Mouse (Mus musculus) embryo, embryonic 11 days (tissue): ENCODE measurements around the gene Nrp2.
A peak's percentile ranks its signal among the peaks of the same experiment; 100 is the strongest.

Source experiments
- DNase-seq: peaks from one replicate; pipeline ENCODE4 v3.0.0-alpha.2; 2015

The Nrp2 gene

GRCm38 (mm10) chr1:62787546-62787945 lies 84.5 kb downstream of the Nrp2 start:
- DNase-seq = no peak

- DNase-seq = peak; percentile 87
Measured at GRCm38 (mm10) chr1:62794223-62794895, 91.3 kb downstream of the Nrp2 start.

- no peak for DNase-seq
Measured at GRCm38 (mm10) chr1:62794896-62795255, 91.8 kb downstream of the Nrp2 start.

GRCm38 (mm10) chr1:62795307-62796037 lies 92.4 kb downstream of the Nrp2 start:
- peak; percentile 84 for DNase-seq

DNA sequence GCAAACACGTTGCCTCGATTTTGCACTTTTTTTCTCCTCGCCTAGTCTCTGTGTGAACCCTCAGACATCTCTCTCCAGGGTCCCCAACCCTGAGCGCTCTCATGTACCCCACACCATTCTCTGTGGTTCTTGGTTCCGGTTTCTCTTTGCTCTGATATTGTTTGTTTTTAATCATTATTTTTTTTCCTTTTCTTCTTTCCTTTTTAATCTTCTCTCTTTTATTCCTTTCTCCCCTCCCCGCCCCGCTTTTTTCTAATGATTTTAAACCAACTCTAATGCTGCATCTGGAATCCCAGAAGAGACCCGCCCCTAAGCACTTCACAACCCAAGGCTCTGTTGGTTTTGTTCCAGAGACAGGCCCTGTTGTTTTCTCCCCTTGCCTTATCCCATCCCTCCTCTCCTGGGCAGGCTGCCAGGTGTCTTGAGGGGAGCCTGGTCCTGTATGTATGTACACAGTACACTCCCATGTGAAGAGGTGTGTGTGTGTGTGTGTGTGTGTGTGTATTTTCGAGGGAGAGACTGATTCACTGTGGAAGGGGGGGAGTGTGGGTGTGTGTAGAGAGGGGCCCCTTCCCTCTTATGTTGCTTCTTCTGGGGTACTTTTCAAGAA lies 93.1 kb downstream of the Nrp2 start:
- DNase-seq = no peak

GRCm38 (mm10) chr1:62799427-62799826 lies 96.3 kb downstream of the Nrp2 start:
- DNase-seq = no peak

DNA sequence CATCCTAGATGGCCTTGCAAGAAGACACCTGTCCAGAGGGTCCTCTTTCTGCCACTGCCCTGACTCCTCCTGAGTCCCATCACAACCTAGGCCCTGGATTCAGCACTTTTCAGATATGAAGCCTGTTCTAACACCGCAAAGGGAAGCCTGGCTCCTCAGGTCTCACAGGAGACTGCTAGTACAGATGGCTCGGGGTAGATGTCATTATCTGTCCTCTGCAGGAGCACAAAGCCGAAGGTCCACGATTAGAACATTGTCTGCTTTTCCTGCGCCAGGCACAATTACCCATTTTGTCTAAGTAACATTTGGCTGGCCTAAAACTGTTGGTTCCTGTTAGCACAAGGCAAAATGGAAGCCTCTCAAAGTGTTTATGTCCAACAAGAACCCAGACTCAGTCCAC lies 97.3 kb downstream of the Nrp2 start:
- DNase-seq = no peak

- DNase-seq = no peak
Measured at GRCm38 (mm10) chr1:62801429-62801828, 98.3 kb downstream of the Nrp2 start.

- DNase-seq = no peak
Measured at GRCm38 (mm10) chr1:62801842-62802241, 98.8 kb downstream of the Nrp2 start.

- DNase-seq = no peak
Measured at GRCm38 (mm10) chr1:62803544-62803943, 100.5 kb downstream of the Nrp2 start.

DNA sequence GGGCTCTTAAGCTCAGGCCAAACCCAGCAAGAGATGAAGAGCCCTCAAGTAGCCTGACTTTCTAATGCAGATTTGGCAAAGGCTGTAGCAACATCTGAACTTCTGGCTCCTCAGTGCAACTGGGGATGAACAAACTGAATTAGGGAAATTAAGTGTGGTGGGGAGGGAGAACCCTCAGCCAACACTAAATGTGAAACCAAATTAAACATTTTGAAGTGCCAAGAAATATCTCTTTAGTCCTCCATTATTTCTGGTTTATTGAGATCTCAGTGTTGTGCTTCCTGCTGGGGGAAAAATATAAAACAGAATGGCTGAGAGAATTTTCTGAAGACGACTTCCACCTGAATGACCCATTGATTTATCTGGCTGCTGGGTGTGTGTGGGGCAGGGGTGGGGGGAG lies 102.9 kb downstream of the Nrp2 start:
- no peak for DNase-seq

DNA sequence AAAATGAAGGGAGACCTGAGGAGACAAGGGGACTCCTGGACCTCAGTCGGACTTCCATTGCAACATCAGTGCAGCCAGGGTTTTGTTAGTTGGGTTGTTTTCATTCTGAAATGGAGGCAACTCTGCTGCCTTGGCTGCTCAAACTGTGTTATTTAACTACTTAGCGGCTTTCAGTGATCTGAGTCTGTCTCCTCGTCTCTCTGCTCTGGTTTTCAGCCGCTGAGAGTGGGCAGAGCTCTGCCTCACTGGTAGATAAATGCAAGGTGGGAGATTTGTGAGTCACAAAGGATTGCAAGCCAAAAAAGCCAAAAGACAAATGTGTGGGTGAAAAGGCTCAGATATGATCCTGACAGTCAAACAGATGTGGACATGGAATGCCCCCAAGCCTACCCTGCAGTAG lies 105.3 kb downstream of the Nrp2 start:
- no peak for DNase-seq

GRCm38 (mm10) chr1:62809601-62810228 lies 106.6 kb downstream of the Nrp2 start:
- DNase-seq = no peak

DNA sequence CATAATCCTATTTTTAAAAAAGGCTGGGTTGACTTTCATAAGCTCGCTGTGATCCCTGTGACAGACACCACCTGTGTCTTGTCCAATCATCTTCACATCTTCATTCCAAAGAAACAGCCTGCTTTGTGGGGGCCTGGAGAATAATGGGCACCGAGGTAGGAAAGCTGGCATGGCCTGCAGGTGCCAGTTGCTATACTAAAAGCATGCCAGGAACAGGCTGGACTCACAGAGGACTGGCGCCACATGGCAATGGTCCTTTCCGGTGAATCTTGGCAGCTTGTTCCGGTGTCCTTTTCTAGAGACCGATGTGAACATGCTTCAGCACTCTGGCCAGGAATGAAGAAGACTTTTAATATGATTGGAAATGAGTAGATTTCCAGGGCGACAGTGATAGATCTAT lies 108.1 kb downstream of the Nrp2 start:
- no peak for DNase-seq

DNA sequence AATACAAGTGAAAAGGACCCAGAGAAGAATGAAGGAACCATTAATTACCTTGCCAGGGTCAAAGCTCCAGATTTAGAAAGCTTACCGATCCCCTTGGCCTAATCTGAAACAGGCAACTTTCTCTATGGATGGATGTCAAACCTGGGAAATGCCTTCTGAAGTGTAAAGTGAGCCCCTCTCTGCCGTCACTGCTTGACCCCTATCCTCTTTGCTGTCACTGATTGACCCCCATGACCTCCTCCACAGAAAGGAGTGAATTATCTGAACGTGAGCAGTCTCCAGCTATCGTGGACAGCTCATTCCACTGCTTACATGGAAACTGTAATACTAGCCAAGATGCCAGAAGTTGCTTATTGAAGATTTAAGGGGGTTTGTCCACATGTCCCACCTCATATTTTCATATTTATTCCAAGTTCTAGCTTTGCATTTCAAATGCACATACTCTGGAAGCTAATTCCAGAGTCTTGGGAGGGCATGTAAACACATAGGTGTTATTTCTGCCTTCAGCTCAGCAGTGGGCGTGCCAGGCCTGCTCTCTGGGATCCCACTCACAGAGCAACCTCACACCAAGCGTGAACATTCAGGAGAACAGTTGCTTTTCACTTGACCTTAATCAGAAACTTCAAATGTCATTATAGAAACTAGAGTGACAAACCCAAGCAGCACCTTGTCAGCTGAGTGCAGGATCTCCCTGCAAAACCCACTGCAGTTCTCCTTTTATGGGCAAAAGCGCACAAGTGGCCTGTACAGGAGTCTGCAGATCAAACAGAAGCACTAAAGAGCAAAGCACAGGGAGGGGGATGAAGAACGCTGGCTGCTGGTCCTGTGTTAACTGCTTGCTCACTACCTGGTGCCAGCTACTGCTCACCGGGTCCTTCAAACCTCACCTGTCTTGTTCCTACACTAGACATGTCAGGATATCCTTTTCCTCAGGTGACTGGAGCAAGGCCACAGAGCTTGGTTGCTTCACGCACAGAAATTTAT lies 109.9 kb downstream of the Nrp2 start:
- no peak for DNase-seq

- DNase-seq = no peak
Measured at GRCm38 (mm10) chr1:62813938-62814337, 110.9 kb downstream of the Nrp2 start.

- no peak for DNase-seq
Measured at GRCm38 (mm10) chr1:62817566-62817965, 114.5 kb downstream of the Nrp2 start.

- DNase-seq = no peak
Measured at GRCm38 (mm10) chr1:62820170-62820569, 117.1 kb downstream of the Nrp2 start.

GRCm38 (mm10) chr1:62821509-62822398 lies 118.7 kb downstream of the Nrp2 start:
- DNase-seq = peak; percentile 36

- no peak for DNase-seq
Measured at GRCm38 (mm10) chr1:62823549-62824195, 120.6 kb downstream of the Nrp2 start.
